Mouse (Mus musculus) stomach, embryonic 16.5 days (tissue): ENCODE measurements around the gene Mcl1. TPM values are rescaled to one million over a fixed set of nuclear protein-coding genes. Genes with fewer than 3 reads are reported as not detected.
"Not testable (repeated sequence)": the region's sequence is repeated elsewhere in the genome, so short reads cannot be mapped to it uniquely, and the experiment has no call there.

Experiments
- ATAC-seq: fragments of 200-750 bp; cut with Nextera tagmentation; 2 replicates; pipeline ENCODE4 v1.8.0; 2017; ENCODE audit warnings: moderate number of reproducible peaks, moderate TSS enrichment; ENCODE audit not compliant: insufficient read depth, low FRiP score
- H3K27ac ChIP-seq: fragments of 300-500 bp; sonication (generic); 2 replicates; pipeline ENCODE4 v1.5.1; 2014; ENCODE audit warnings: low read length
- H3K27me3 ChIP-seq: fragments of 300-500 bp; sonication (generic); 2 replicates; pipeline ENCODE4 v1.6.1; 2014; ENCODE audit warnings: low read length, control low read depth, mixed read lengths; ENCODE audit not compliant: control insufficient read depth, insufficient read depth
- H3K36me3 ChIP-seq: fragments of 300-500 bp; sonication (generic); 2 replicates; pipeline ENCODE4 v1.6.1; 2014; ENCODE audit warnings: low read length; ENCODE audit not compliant: control insufficient read depth, insufficient read depth
- H3K4me1 ChIP-seq: fragments of 300-500 bp; sonication (generic); 2 replicates; pipeline ENCODE4 v1.6.1; 2014; ENCODE audit warnings: low read length, control low read depth, mixed read lengths; ENCODE audit not compliant: control insufficient read depth, insufficient read depth
- H3K4me2 ChIP-seq: fragments of 300-500 bp; sonication (generic); 2 replicates; pipeline ENCODE4 v1.6.1; 2014; ENCODE audit warnings: low read depth, low read length, mixed read lengths
- H3K4me3 ChIP-seq: fragments of 300-500 bp; sonication (generic); replicated peaks from 2 replicates; pipeline ENCODE4 v1.5.1; 2014; ENCODE audit warnings: mild to moderate bottlenecking, low read length
- H3K9ac ChIP-seq: fragments of 300-500 bp; sonication (generic); 2 replicates; pipeline ENCODE4 v1.6.1; 2014; ENCODE audit warnings: low read length
- H3K9me3 ChIP-seq: fragments of 300-500 bp; sonication (generic); replicated peaks from 2 replicates; pipeline ENCODE4 v1.6.1; 2016; ENCODE audit warnings: low read length, control low read depth; ENCODE audit not compliant: control insufficient read depth
- WGBS: fragments of 180-500 bp; shearing (Covaris S2); extraction: QIAGEN DNeasy Blood & Tissue Kit; methylation state at CpG from one replicate; pipeline ENCODE4 v1.1.7; 2014; 5-methylcytosine and 5-hydroxymethylcytosine counted together
- polyA plus RNA-seq: library from polyadenylated mRNA; unstranded; fragments of >200 nt; fragmentation: Nextera tagmentation; extraction: Ambion mirVana; gene quantifications from 2 replicates; pipeline ENCODE4 v1.2.1, GENCODE M21; 2015

Gene Mcl1
- polyA plus RNA-seq, 1 experiment from 2014 or later: 20.5 TPM

- peak overlapping the region; percentile 92 for H3K4me2 ChIP-seq
- 38% methylated on average over 9 of the region's 10 CpGs for WGBS
- ATAC-seq: peak; percentile 51
- peak overlapping the region; percentile 48 for H3K4me3 ChIP-seq
- peak overlapping the region; percentile 99 for H3K27ac ChIP-seq
- no peaks in the 10 kb centered on the region for H3K36me3 ChIP-seq
- H3K9me3 ChIP-seq: no peaks in the 10 kb centered on the region
- H3K9ac ChIP-seq: peak overlapping the region; percentile 77
- H3K27me3 ChIP-seq: no peaks in the 10 kb centered on the region
- peaks cover 41% of the 10 kb centered on the region for H3K4me1 ChIP-seq
Measured at GRCm38 (mm10) chr3:95686492-95687167, 28.0 kb downstream of the Mcl1 start.

- Histone ChIP-seq H3K36me3 (no peaks in the 10 kb centered on the region), H3K9ac (peak overlapping the region; percentile 77), H3K4me2 (peak overlapping the region; percentile 92), H3K4me1 (peaks cover 39% of the 10 kb centered on the region), H3K4me3 (peak overlapping the region; percentile 48), H3K27ac (peak overlapping the region; percentile 99), H3K27me3 (no peaks in the 10 kb centered on the region), H3K9me3 (no peaks in the 10 kb centered on the region)
- WGBS: 13% methylated on average over 4 of the region's 4 CpGs
- peak; percentile 7; the same call in 1 of the 2 replicates for ATAC-seq
Measured at GRCm38 (mm10) chr3:95687168-95687523, 28.6 kb downstream of the Mcl1 start.

- 3% methylated on average over 50 of the region's 50 CpGs for WGBS
- peak within 1 kb of the TSS; percentile 77 for H3K9ac ChIP-seq
Measured at GRCm38 (mm10) chr3:95687524-95688421, 29.2 kb downstream of the Mcl1 start, which contains the start of gene Adamtsl4. Adamtsl4 (minus strand) TSS chr3:95687917.

GRCm38 (mm10) chr3:95689171-95689915 lies 30.8 kb downstream of the Mcl1 start:
- Histone ChIP-seq H3K27ac (peak overlapping the region; percentile 99), H3K9ac (peak overlapping the region; percentile 39; the same call in 1 of the 2 replicates), H3K4me3 (no peak overlapping the region), H3K36me3 (no peaks in the 10 kb centered on the region), H3K4me1 (peaks cover 43% of the 10 kb centered on the region), H3K4me2 (peak overlapping the region; percentile 9; the same call in 1 of the 2 replicates), H3K27me3 (no peaks in the 10 kb centered on the region), H3K9me3 (no peaks in the 10 kb centered on the region)
- ATAC-seq: 0 out of 2 replicates have a peak, but pooled peaks have one; percentile 9
- 20% methylated on average over 11 of the region's 11 CpGs for WGBS

More at GRCm38 (mm10) chr3:95687524-95688421, 29.2 kb downstream of the Mcl1 start, which contains the start of gene Adamtsl4:
- peak; percentile 73 for ATAC-seq
- H3K27me3 ChIP-seq: no peaks in the 10 kb centered on the region
- H3K27ac ChIP-seq: peak within 1 kb of the TSS; percentile 99
- H3K4me3 ChIP-seq: peak within 1 kb of the TSS; percentile 48
- H3K4me2 ChIP-seq: peak within 1 kb of the TSS; percentile 92
- no peaks in the 10 kb centered on the region for H3K36me3 ChIP-seq
- H3K4me1 ChIP-seq: peaks cover 39% of the 10 kb centered on the region
- no peaks in the 10 kb centered on the region for H3K9me3 ChIP-seq

GRCm38 (mm10) chr3:95689940-95690339 lies 31.4 kb downstream of the Mcl1 start:
- peak overlapping the region; percentile 9; the same call in 1 of the 2 replicates for H3K4me2 ChIP-seq
- no peak for ATAC-seq
- H3K4me3 ChIP-seq: no peak overlapping the region
- H3K27me3 ChIP-seq: no peaks in the 10 kb centered on the region
- no peaks in the 10 kb centered on the region for H3K9me3 ChIP-seq
- no peaks in the 10 kb centered on the region for H3K36me3 ChIP-seq
- H3K4me1 ChIP-seq: peaks cover 43% of the 10 kb centered on the region
- H3K9ac ChIP-seq: peak overlapping the region; percentile 39
- H3K27ac ChIP-seq: peak overlapping the region; percentile 99; the same call in 1 of the 2 replicates
- 31% methylated on average over 2 of the region's 2 CpGs for WGBS

- H3K27me3 ChIP-seq, H3K4me2 ChIP-seq, ATAC-seq, H3K4me3 ChIP-seq, H3K9me3 ChIP-seq, H3K36me3 ChIP-seq, H3K9ac ChIP-seq: not testable (repeated sequence)
- 89% methylated on average over 2 of the region's 2 CpGs for WGBS
- H3K4me1 ChIP-seq: peaks cover 45% of the 10 kb centered on the region
- H3K27ac ChIP-seq: peak overlapping the region; percentile 34; the same call in 1 of the 2 replicates
Measured at GRCm38 (mm10) chr3:95690552-95690951, 32.0 kb downstream of the Mcl1 start.

GRCm38 (mm10) chr3:95692677-95693076 lies 34.1 kb downstream of the Mcl1 start:
- 58% methylated on average over 6 of the region's 6 CpGs for WGBS
- Histone ChIP-seq H3K9ac (no peak overlapping the region), H3K27me3 (no peaks in the 10 kb centered on the region), H3K9me3 (no peaks in the 10 kb centered on the region), H3K4me2 (no peak overlapping the region), H3K36me3 (no peaks in the 10 kb centered on the region), H3K27ac (no peak overlapping the region), H3K4me3 (no peak overlapping the region), H3K4me1 (peaks cover 40% of the 10 kb centered on the region)
- ATAC-seq: no peak

GRCm38 (mm10) chr3:95693821-95694807 lies 35.5 kb downstream of the Mcl1 start:
- Histone ChIP-seq H3K27me3 (no peaks in the 10 kb centered on the region), H3K9me3 (no peaks in the 10 kb centered on the region), H3K4me2 (no peak overlapping the region), H3K4me3 (no peak overlapping the region), H3K9ac (no peak overlapping the region), H3K36me3 (no peaks in the 10 kb centered on the region), H3K27ac (peak overlapping the region; percentile 21; the same call in 1 of the 2 replicates), H3K4me1 (peaks cover 33% of the 10 kb centered on the region)
- 54% methylated on average over 11 of the region's 11 CpGs for WGBS
- ATAC-seq: no peak
